Mouse (Mus musculus) kidney, postnatal 14 days (tissue): Measurements from ENCODE around the gene Ltf.

Experiments
- DNase-seq: peaks from one replicate; pipeline ENCODE4 v3.0.0; 2022; ENCODE audit warnings: mixed read lengths

Gene Ltf

GRCm38 (mm10) chr9:111039966-111040365 lies 20.9 kb downstream of the Ltf start:
- DNase-seq = peak; percentile 54

- peak; percentile 60 for DNase-seq
Observed at GRCm38 (mm10) chr9:111042266-111042665, 23.2 kb downstream of the Ltf start.

DNA sequence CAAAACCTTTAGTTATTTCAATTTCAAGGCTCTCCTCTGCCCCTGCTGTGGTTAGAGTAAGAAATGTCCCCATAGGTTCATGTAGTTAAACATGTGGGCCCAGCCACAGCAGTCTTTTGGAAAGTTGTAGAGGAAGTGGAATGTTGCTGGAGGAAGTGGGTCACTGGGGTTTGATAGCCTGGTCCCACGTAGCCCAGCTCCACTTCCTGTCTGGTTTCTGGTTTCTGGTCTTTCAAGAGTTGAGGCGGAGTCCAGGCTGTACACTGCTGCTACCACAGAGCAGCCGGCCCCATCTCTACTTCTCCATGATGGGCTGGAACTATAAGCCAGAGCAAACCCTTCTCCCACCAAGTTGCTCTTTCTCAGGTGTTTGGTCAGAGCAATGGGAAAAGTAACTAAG lies 27.2 kb downstream of the Ltf start:
- DNase-seq = no peak

GRCm38 (mm10) chr9:111047266-111047665 lies 28.2 kb downstream of the Ltf start:
- DNase-seq = no peak

GRCm38 (mm10) chr9:111048452-111048851 lies 29.4 kb downstream of the Ltf start:
- no peak for DNase-seq

DNA sequence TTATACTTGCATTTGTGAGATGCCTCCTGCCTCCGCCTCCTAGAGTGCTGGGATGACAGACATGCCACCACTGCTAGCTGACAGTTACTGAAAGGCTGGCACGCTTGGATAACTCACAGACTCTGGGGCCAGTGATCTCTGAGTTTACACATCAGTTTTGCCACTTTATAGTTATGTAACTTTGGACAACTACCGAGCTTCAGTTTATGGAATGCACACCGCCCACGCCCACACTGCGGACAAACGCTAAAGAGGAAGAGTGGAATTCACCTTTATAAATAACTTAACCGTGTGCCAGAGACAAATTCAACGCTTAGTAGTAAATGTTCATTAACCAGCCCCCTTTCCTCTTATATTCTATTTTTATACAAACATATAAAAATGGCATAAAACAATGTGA lies 35.9 kb downstream of the Ltf start:
- DNase-seq = no peak

DNA sequence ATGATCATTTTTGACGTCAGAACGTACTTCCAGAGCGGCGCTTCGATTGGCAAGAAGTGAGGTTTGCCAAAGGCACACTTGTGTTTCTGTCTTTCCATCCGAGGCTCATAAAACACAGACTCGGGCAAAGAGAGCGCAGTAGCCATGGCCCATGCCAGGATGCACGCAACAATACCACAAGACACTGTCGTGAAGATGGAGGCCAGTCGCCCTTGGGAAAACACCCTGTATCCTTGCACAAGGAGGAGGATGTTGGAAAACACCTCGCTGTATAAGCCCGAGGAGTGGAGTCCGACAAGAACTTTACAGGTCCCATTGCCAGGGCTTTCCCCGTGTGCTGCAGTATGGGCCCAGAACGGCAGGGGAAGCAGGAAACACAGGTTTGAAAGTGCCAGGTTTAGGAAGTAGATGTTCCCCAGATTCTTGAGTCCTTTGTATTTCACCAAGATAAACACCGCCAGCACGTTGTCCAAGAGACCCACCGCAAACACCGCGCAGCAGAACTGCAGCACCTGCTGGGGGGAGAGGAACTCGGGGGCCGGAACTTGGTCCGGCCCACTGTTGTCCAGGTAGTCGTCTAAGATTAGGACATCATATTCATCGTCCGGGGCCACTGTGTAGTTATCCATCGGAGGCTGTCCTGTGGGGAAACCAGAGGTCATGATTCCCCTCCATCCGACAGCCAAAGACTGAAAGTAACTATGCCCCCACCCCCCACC lies 36.9 kb downstream of the Ltf start:
- no peak for DNase-seq

- no peak for DNase-seq
Observed at GRCm38 (mm10) chr9:111056519-111056797, 37.4 kb downstream of the Ltf start.

GRCm38 (mm10) chr9:111056798-111057543 lies 37.9 kb downstream of the Ltf start, which contains the start of gene Ccrl2:
TSS of gene Ccrl2 (minus strand) at chr9:111057519.
- peak; percentile 51 for DNase-seq

DNA sequence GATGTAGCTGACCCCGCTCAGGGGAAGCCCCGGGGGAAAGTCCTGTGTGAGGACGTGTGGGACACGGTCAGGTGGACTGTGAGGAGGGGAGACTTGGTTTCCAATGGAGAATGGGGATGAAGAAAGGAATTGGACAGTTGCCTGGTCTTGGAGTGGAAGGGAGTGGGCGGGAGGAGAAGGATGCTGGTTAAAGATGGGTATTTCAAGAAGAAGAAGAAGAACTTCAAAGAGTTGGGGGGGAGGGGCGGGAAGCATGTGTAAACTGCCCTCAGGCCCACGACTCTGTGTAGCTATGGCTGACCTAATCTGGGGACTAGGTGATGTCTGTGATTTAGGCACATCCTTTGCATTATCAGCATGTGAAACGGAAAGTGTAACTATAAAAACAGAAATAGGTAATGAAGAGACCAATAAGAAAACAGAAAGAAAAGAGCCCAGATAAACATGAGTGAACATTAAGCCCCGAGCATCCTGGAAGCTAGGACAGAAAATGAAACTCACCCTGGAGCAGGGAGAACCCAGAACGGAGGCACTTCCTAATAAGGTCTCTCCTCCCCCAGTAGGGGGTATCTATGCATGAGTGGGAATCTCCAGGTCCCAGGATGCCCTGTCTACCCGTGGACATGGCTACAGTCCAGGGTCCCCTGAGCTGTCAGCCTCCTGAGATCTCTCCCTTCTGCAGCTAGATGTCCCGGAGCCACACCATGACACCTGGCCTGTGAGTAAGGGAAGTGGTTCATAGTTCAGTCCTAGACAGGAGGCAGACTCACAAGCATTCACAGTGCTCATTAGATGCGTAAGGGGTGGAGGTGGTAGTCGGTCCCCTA lies 38.7 kb downstream of the Ltf start:
- DNase-seq = no peak

GRCm38 (mm10) chr9:111058943-111059556 lies 40.0 kb downstream of the Ltf start:
- no peak for DNase-seq

- no peak for DNase-seq
Observed at GRCm38 (mm10) chr9:111062840-111063239, 43.8 kb downstream of the Ltf start.

DNA sequence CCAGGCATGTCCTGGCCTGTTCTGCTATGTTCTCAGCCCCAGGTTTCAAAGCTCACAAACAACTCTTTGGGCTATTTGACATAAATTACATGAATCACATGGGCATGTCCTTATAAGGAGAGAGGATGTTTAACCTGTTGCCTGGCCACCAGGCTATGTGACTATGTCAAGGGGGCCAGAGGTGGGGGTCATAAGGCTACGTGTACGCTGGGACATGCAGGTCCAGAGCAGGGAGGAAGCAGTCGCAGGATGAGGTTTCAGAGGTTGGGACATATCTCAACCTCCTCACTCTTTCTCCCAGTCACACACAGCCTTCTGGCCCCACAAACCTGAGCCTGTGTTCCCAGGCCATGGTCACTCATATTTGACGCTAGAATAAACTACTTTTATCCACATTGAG lies 48.0 kb downstream of the Ltf start:
- DNase-seq = no peak

DNA sequence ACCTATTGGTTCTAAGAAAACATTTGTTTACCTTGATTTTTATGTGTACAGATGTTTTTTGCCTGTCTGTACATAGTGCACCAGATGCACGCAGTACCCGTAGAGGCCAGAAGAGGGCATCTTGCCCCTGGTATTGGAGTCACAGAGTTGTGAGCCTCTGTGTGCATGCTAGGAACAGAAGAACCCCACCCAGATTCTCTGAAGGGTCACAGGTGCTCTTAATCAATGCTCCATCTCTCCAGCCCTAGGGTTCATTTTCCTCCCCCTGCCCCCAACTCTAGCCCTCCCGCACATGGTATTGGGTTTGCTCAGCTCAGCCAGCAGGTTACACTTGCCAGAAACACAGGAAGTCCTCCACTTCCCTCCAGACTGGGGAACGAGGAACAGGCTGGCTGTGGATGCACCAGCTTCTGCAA lies 51.5 kb downstream of the Ltf start:
- peak; percentile 62 for DNase-seq

GRCm38 (mm10) chr9:111072175-111072574 lies 53.1 kb downstream of the Ltf start:
- DNase-seq = peak; percentile 71

DNA sequence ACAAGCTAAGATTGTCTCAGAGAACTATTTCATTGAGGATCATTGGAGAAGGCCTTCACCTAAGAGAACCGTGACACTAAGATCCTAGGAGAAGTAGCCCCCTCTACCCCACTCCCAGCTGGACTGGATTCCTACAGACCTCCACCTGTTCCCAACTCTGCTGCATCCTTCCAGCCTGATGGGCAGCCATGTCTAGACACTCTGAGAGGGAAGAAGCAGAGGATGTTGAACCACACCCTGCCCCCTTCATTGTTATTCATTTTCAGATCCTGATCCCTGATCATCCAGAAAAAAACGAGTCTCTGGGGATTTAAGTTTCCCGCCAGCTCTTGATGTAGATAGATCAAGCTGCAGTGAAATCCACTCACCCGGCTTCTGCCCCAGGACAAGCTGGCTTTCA lies 53.9 kb downstream of the Ltf start:
- DNase-seq = no peak

DNA sequence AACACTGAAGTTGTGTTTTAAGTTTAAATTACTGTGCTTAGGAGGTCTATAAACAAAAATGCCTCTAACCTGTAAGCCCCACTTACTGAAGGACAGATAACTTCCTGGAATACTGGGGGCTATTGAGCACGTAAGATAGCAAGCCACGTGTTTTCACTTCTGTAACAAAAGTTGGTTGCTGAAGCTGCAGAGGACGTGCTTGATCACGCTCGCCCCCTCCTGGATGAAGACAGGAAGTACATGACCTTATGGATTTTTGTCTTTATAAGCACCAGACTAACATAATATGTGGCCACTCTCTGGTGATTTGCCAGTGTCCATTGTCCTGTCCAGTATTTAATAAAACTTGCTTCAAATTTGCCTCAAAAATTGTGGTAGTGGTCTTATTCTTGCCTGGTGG lies 58.7 kb downstream of the Ltf start:
- no peak for DNase-seq

GRCm38 (mm10) chr9:111080801-111081200 lies 61.7 kb downstream of the Ltf start:
- no peak for DNase-seq

DNA sequence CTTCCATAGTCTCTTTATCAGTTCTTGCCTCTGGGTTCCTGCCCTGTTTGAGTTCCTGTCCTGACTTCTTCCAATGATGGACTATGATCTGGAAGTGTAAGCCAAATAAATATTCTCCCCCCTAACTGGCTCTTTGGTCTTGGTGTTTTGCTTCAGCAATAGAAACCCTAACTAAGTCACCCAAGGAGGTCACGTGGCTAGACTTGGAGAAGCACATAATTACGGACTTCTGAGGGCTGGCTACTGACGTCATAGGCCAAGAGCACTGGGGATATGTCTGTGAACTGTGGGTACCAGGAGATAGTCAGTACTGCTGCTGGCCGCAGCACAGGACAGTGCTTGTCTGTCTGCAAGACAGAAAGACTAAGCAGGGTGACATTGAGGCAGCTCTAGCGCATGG lies 62.7 kb downstream of the Ltf start:
- DNase-seq = no peak

DNA sequence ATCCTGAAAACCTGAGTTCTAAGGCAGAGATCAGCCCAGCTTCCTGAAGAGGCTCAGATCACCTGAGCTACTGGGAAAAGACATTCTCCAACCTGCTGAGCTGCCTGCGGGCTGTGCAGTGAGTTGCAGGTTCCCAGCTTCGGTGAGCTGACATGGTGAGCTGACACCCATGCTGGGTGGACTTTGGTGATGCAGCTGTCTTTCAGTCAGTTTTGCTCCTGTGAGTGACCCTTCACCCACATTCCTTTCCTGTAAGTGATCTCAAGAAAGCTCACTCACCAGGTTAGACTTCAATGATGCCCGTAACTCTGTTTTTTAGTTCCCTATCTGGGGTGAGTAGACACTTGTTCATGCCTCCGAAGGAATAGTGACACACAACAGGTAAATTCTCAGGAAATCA lies 66.3 kb downstream of the Ltf start:
- DNase-seq = peak; percentile 28

DNA sequence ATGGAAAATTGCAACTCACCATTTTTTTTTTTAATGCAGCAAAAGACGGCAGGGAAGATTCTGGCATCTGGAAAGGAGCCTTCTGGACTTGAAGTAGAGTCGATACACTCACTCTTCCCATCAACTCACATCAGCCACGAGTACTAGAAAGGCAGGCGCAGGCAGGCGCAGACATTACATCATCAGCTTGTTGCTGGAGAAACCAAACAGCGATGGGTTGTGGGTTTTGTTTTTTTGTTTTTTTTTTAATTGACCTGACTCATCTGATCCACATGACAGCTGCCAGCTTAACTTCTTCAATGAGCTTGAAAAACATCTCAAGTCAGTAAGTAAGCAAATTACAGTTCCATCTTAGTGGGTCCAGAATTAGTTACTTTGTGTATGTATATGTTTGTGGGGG lies 67.1 kb downstream of the Ltf start:
- no peak for DNase-seq

DNA sequence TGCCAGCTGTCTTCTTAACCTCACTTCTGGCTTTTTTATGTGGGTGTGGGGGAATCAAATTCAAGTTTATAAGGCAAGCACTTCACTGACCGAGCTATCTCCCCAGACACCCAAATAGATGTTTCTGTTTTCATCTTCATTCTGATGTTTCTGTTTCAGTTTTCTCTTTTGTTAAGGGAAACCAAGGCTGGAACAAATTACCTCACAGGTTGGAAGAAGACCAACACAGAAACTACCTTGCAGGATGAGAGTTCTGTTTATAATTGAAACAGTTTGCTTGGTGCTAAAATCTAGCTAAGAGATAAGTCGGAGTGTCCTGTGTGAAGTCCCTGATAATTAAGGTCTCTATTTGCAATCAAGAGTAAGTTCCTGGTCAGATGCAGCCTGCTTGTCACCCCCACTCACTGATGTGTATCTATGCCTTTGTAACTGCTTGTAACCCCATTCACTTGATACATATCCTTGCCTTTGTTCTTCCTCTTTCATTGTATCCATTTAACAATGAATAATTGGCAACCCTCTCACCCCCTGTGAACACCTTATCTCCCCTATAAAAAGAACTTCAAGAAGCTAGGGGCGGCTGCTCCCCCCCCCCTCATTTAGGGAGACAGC lies 68.0 kb downstream of the Ltf start:
- DNase-seq = no peak

DNA sequence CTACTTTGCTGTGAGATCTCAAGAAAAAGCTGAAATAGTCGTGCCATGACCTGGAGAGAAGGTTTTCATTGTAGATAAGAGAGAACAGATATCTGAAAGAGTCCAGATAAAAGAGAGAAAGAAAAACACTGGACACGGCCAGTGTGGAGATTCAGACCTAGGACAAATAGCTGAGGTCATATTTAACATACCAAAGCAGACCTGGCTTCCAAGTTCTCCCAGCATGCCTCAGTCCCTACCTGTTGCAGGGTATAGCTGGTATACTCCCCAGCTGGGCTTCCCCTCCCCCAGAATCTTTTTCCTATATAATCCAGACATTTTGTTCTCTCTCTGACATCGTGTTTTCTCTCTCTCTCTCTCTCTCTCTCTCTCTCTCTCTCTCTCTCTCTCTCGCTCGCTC lies 68.9 kb downstream of the Ltf start:
- no peak for DNase-seq
